Mouse (Mus musculus): ENCODE measurements at regions not wholly inside any gene's neighbourhood (a gene's known extent, or its start where the extent isn't known, plus 50 kb on each side); places are given as distances from the start of the nearest gene placed in this dataset.
"Not testable (repeated sequence)": the region's sequence is repeated elsewhere in the genome, so short reads cannot be mapped to it uniquely, and the experiment has no call there.

- Histone ChIP-seq H3K9me3 (ENCODE audit: low read length) (no peaks in the 10 kb centered on the region), H3K27me3 (ENCODE audit: insufficient read depth, low read length) (no peaks in the 10 kb centered on the region), H3K4me1 (ENCODE audit: insufficient read depth) (no peaks in the 10 kb centered on the region; the same call in 1 of the 2 replicates), H3K9ac (no peak overlapping the region), H3K36me3 (ENCODE audit: insufficient read depth) (no peaks in the 10 kb centered on the region), H3K27ac (ENCODE audit: low read depth, low read length) (no peak overlapping the region), H3K4me3 (ENCODE audit: low read depth, low read length) (no peak overlapping the region), H3K4me2 (ENCODE audit: low read depth) (no peak overlapping the region)
- WGBS: 86% methylated on average over 7 of the region's 7 CpGs
- ATAC-seq (no peak), DNase-seq (no peak)
- no peak for TF ChIP-seq CTCF (IDR thresholded peaks at IDR 0.05; ENCODE audit: low read depth)
Measured at GRCm38 (mm10) chr1:43302657-43303056, 105.9 kb upstream of the Fhl2 start.

- H3K9ac ChIP-seq: no peak overlapping the region
- H3K9me3 ChIP-seq (ENCODE audit: low read length): no peaks in the 10 kb centered on the region
- DNase-seq (no peak), ATAC-seq (no peak)
- TF ChIP-seq CTCF (IDR thresholded peaks at IDR 0.05; ENCODE audit: low read depth): no peak
- H3K4me2 ChIP-seq (ENCODE audit: low read depth): no peak overlapping the region
- no peak overlapping the region for H3K27ac ChIP-seq (ENCODE audit: low read depth, low read length)
- 49% methylated on average over 9 of the region's 9 CpGs for WGBS
- H3K4me3 ChIP-seq (ENCODE audit: low read depth, low read length): no peak overlapping the region
- H3K4me1 ChIP-seq (ENCODE audit: insufficient read depth): peaks cover 3% of the 10 kb centered on the region; the same call in 1 of the 2 replicates
- no peaks in the 10 kb centered on the region for H3K27me3 ChIP-seq (ENCODE audit: insufficient read depth, low read length)
- no peaks in the 10 kb centered on the region for H3K36me3 ChIP-seq (ENCODE audit: insufficient read depth)
Measured at GRCm38 (mm10) chr1:43305349-43306278, 108.8 kb upstream of the Fhl2 start.

- peak overlapping the region; percentile 51; the same call in 1 of the 2 replicates for H3K27ac ChIP-seq (ENCODE audit: low read depth, low read length)
- no peaks in the 10 kb centered on the region for H3K9me3 ChIP-seq (ENCODE audit: low read length)
- peak overlapping the region; percentile 17 for H3K4me2 ChIP-seq (ENCODE audit: low read depth)
- ATAC-seq (peak; percentile 78), DNase-seq (peak; percentile 34)
- 34% methylated on average over 16 of the region's 16 CpGs for WGBS
- peaks cover 10% of the 10 kb centered on the region; the same call in 1 of the 2 replicates for H3K4me1 ChIP-seq (ENCODE audit: insufficient read depth)
- H3K9ac ChIP-seq: no peak overlapping the region; the same call in 1 of the 2 replicates
- no peak overlapping the region for H3K4me3 ChIP-seq (ENCODE audit: low read depth, low read length)
- no peaks in the 10 kb centered on the region for H3K27me3 ChIP-seq (ENCODE audit: insufficient read depth, low read length)
- TF ChIP-seq CTCF (IDR thresholded peaks at IDR 0.05; ENCODE audit: low read depth): no peak
- no peaks in the 10 kb centered on the region for H3K36me3 ChIP-seq (ENCODE audit: insufficient read depth)
Measured at GRCm38 (mm10) chr1:43310711-43311695, 114.2 kb upstream of the Fhl2 start.

GRCm38 (mm10) chr1:43316331-43316730, 119.5 kb upstream of the Fhl2 start:
- H3K4me1 ChIP-seq (ENCODE audit: insufficient read depth); H3K9me3 ChIP-seq (ENCODE audit: low read length); H3K27me3 ChIP-seq (ENCODE audit: insufficient read depth, low read length); H3K27ac ChIP-seq (ENCODE audit: low read depth, low read length); H3K4me3 ChIP-seq (ENCODE audit: low read depth, low read length); DNase-seq; H3K9ac ChIP-seq; H3K4me2 ChIP-seq (ENCODE audit: low read depth); ATAC-seq; H3K36me3 ChIP-seq (ENCODE audit: insufficient read depth): not testable (repeated sequence)
- 86% methylated on average over 12 of the region's 12 CpGs for WGBS

GRCm38 (mm10) chr1:43317076-43317871, 120.5 kb upstream of the Fhl2 start:
- Histone ChIP-seq H3K27me3 (ENCODE audit: insufficient read depth, low read length) (no peaks in the 10 kb centered on the region), H3K4me1 (ENCODE audit: insufficient read depth) (0 out of 2 replicates have a peak, but pooled peaks cover 3% of the 10 kb centered on the region), H3K9me3 (ENCODE audit: low read length) (no peaks in the 10 kb centered on the region), H3K9ac (no peak overlapping the region), H3K4me3 (ENCODE audit: low read depth, low read length) (no peak overlapping the region), H3K4me2 (ENCODE audit: low read depth) (no peak overlapping the region), H3K27ac (ENCODE audit: low read depth, low read length) (no peak overlapping the region), H3K36me3 (ENCODE audit: insufficient read depth) (no peaks in the 10 kb centered on the region)
- WGBS: 55% methylated on average over 3 of the region's 3 CpGs
- ATAC-seq: peak; percentile 77
- peak; percentile 39 for DNase-seq
- TF ChIP-seq CTCF (IDR thresholded peaks at IDR 0.05; ENCODE audit: low read depth): no peak

GRCm38 (mm10) chr1:43333488-43333887, 110.9 kb upstream of the Nck2 start:
- H3K36me3 ChIP-seq (ENCODE audit: insufficient read depth); H3K9ac ChIP-seq; ATAC-seq; H3K9me3 ChIP-seq (ENCODE audit: low read length); H3K4me3 ChIP-seq (ENCODE audit: low read depth, low read length); DNase-seq; H3K27me3 ChIP-seq (ENCODE audit: insufficient read depth, low read length); H3K4me1 ChIP-seq (ENCODE audit: insufficient read depth); H3K27ac ChIP-seq (ENCODE audit: low read depth, low read length); H3K4me2 ChIP-seq (ENCODE audit: low read depth): not testable (repeated sequence)
- WGBS: 92% methylated on average over 10 of the region's 10 CpGs
